Mouse (Mus musculus) embryonic facial prominence, embryonic 14.5 days (tissue): ENCODE measurements around the gene Epo. TPM values are rescaled to one million over a fixed set of nuclear protein-coding genes. Genes with fewer than 3 reads are reported as not detected.

Experiments
- ATAC-seq: fragments of 200-750 bp; cut with Nextera tagmentation; 2 replicates; pipeline ENCODE4 v1.8.0; 2017; ENCODE audit warnings: low read depth, moderate number of reproducible peaks, moderate TSS enrichment
- DNase-seq: peaks from one replicate; pipeline ENCODE4 v3.0.0-alpha.2; 2015; ENCODE audit warnings: low spot score
- H3K27ac ChIP-seq: fragments of 300-500 bp; sonication (generic); replicated peaks from 2 replicates; pipeline ENCODE4 v1.5.1; 2014; ENCODE audit warnings: low read depth, mild to moderate bottlenecking, low read length, moderate library complexity
- H3K27me3 ChIP-seq: fragments of 300-500 bp; sonication (generic); replicated peaks from 2 replicates; pipeline ENCODE4 v1.6.1; 2014; ENCODE audit warnings: low read length; ENCODE audit not compliant: control insufficient read depth, insufficient read depth
- H3K36me3 ChIP-seq: fragments of 300-500 bp; sonication (generic); 2 replicates; pipeline ENCODE4 v1.6.1; 2014; ENCODE audit warnings: low read length, mixed read lengths; ENCODE audit not compliant: control insufficient read depth, insufficient read depth
- H3K4me1 ChIP-seq: fragments of 300-500 bp; sonication (generic); 2 replicates; pipeline ENCODE4 v1.6.1; 2014; ENCODE audit warnings: antibody characterized with exemption, low read length; ENCODE audit not compliant: control insufficient read depth, insufficient read depth
- H3K4me2 ChIP-seq: fragments of 300-500 bp; sonication (generic); 2 replicates; pipeline ENCODE4 v1.6.1; 2014; ENCODE audit warnings: low read depth, mild to moderate bottlenecking, low read length, moderate library complexity, mixed read lengths
- H3K4me3 ChIP-seq: fragments of 300-500 bp; sonication (generic); 2 replicates; pipeline ENCODE4 v1.5.1; 2014; ENCODE audit warnings: low read depth, mild to moderate bottlenecking, low read length
- H3K9ac ChIP-seq: fragments of 300-500 bp; sonication (generic); 2 replicates; pipeline ENCODE4 v1.6.1; 2014; ENCODE audit warnings: low read depth, mild to moderate bottlenecking, low read length, moderate library complexity, mixed read lengths
- H3K9me3 ChIP-seq: fragments of 300-500 bp; sonication (generic); 2 replicates; pipeline ENCODE4 v1.6.1; 2016; ENCODE audit warnings: low read length; ENCODE audit not compliant: control insufficient read depth
- WGBS: fragments of 180-500 bp; shearing (Covaris S2); extraction: QIAGEN DNeasy Blood & Tissue Kit; methylation state at CpG from one replicate; pipeline ENCODE4 v1.1.7; 2014; 5-methylcytosine and 5-hydroxymethylcytosine counted together
- polyA plus RNA-seq: library from polyadenylated mRNA; unstranded; fragments of >200 nt; fragmentation: Nextera tagmentation; extraction: Ambion mirVana; gene quantifications from 2 replicates; pipeline ENCODE4 v1.2.1, GENCODE M21; 2014

The Epo gene
- polyA plus RNA-seq, 1 experiment from 2014 or later, result not detected

- Histone ChIP-seq H3K4me3 (peak overlapping the region; percentile 32), H3K9me3 (no peaks in the 10 kb centered on the region), H3K9ac (peak overlapping the region; percentile 48; the same call in 1 of the 2 replicates), H3K27me3 (0 out of 2 replicates have a peak, but pooled peaks cover 9% of the 10 kb centered on the region), H3K36me3 (no peaks in the 10 kb centered on the region), H3K4me1 (0 out of 2 replicates have a peak, but pooled peaks cover 3% of the 10 kb centered on the region), H3K27ac (no peak overlapping the region), H3K4me2 (peak overlapping the region; percentile 56)
- no peak for ATAC-seq
- 3% methylated on average over 17 of the region's 17 CpGs for WGBS
- DNase-seq, result no peak
Measured at GRCm38 (mm10) chr5:137485851-137486155, 47.2 kb downstream of the Epo start.

- Histone ChIP-seq H3K27me3 (0 out of 2 replicates have a peak, but pooled peaks cover 9% of the 10 kb centered on the region), H3K9me3 (no peaks in the 10 kb centered on the region), H3K9ac (peak overlapping the region; percentile 48; the same call in 1 of the 2 replicates)
Measured at GRCm38 (mm10) chr5:137485071-137485850, 47.8 kb downstream of the Epo start.

GRCm38 (mm10) chr5:137481897-137482296 lies 51.1 kb downstream of the Epo start:
- Histone ChIP-seq H3K4me2 (no peak overlapping the region), H3K27ac (no peak overlapping the region), H3K27me3 (0 out of 2 replicates have a peak, but pooled peaks cover 9% of the 10 kb centered on the region), H3K4me3 (no peak overlapping the region), H3K9ac (no peak overlapping the region), H3K9me3 (no peaks in the 10 kb centered on the region), H3K4me1 (0 out of 2 replicates have a peak, but pooled peaks cover 3% of the 10 kb centered on the region), H3K36me3 (no peaks in the 10 kb centered on the region)
- ATAC-seq, result no peak
- DNase-seq, result no peak
- WGBS, result 14% methylated on average over 8 of the region's 8 CpGs

More at GRCm38 (mm10) chr5:137485071-137485850, 47.8 kb downstream of the Epo start:
- DNase-seq (no peak), ATAC-seq (no peak)
- Histone ChIP-seq H3K4me2 (peak overlapping the region; percentile 56), H3K36me3 (no peaks in the 10 kb centered on the region), H3K27ac (no peak overlapping the region), H3K4me3 (peak overlapping the region; percentile 32), H3K4me1 (0 out of 2 replicates have a peak, but pooled peaks cover 3% of the 10 kb centered on the region)
- 10% methylated on average over 27 of the region's 30 CpGs for WGBS

- Histone ChIP-seq H3K27ac (no peak overlapping the region), H3K9me3 (no peaks in the 10 kb centered on the region), H3K4me1 (0 out of 2 replicates have a peak, but pooled peaks cover 3% of the 10 kb centered on the region), H3K27me3 (0 out of 2 replicates have a peak, but pooled peaks cover 9% of the 10 kb centered on the region), H3K36me3 (no peaks in the 10 kb centered on the region), H3K4me3 (no peak overlapping the region), H3K4me2 (no peak overlapping the region), H3K9ac (no peak overlapping the region)
- DNase-seq (peak; percentile 83), ATAC-seq (no peak)
Measured at GRCm38 (mm10) chr5:137481138-137481537, 51.9 kb downstream of the Epo start.

GRCm38 (mm10) chr5:137476964-137477363 lies 56.1 kb downstream of the Epo start, which contains the start of gene Zan:
TSS of gene Zan (minus strand) at chr5:137477064.
- Histone ChIP-seq H3K4me2 (no peak within 1 kb of the TSS), H3K9ac (no peak within 1 kb of the TSS), H3K9me3 (no peaks in the 10 kb centered on the region), H3K4me1 (no peaks in the 10 kb centered on the region), H3K27me3 (no peaks in the 10 kb centered on the region), H3K27ac (no peak within 1 kb of the TSS), H3K36me3 (no peaks in the 10 kb centered on the region), H3K4me3 (no peak within 1 kb of the TSS)
- DNase-seq (no peak), ATAC-seq (no peak)
- WGBS, result 88% methylated on average over 5 of the region's 5 CpGs

GRCm38 (mm10) chr5:137474351-137474750 lies 58.7 kb downstream of the Epo start:
- Histone ChIP-seq H3K4me1 (no peaks in the 10 kb centered on the region), H3K9ac (no peak overlapping the region), H3K27ac (no peak overlapping the region), H3K36me3 (no peaks in the 10 kb centered on the region), H3K27me3 (no peaks in the 10 kb centered on the region), H3K4me3 (no peak overlapping the region), H3K4me2 (no peak overlapping the region), H3K9me3 (no peaks in the 10 kb centered on the region)
- no peak for DNase-seq
- WGBS, result 23% methylated on average over 2 of the region's 2 CpGs
- ATAC-seq, result no peak

GRCm38 (mm10) chr5:137472252-137472904 lies 60.7 kb downstream of the Epo start:
- no peak for DNase-seq
- WGBS, result 69% methylated on average over 5 of the region's 5 CpGs
- Histone ChIP-seq H3K36me3 (no peaks in the 10 kb centered on the region), H3K27ac (no peak overlapping the region), H3K4me3 (no peak overlapping the region), H3K9ac (no peak overlapping the region), H3K27me3 (no peaks in the 10 kb centered on the region), H3K4me2 (no peak overlapping the region), H3K4me1 (no peaks in the 10 kb centered on the region), H3K9me3 (no peaks in the 10 kb centered on the region)
- no peak for ATAC-seq

GRCm38 (mm10) chr5:137466946-137467345 lies 66.1 kb downstream of the Epo start:
- Histone ChIP-seq H3K36me3 (no peaks in the 10 kb centered on the region), H3K9ac (no peak overlapping the region), H3K4me3 (no peak overlapping the region), H3K4me1 (no peaks in the 10 kb centered on the region), H3K27ac (no peak overlapping the region), H3K4me2 (no peak overlapping the region), H3K27me3 (no peaks in the 10 kb centered on the region), H3K9me3 (no peaks in the 10 kb centered on the region)
- no peak for ATAC-seq
- WGBS, result 87% methylated on average over 6 of the region's 6 CpGs
- no peak for DNase-seq
